Comparison of ENCODE assay signal across 8 mouse cellular contexts in the genomic region with DNA sequence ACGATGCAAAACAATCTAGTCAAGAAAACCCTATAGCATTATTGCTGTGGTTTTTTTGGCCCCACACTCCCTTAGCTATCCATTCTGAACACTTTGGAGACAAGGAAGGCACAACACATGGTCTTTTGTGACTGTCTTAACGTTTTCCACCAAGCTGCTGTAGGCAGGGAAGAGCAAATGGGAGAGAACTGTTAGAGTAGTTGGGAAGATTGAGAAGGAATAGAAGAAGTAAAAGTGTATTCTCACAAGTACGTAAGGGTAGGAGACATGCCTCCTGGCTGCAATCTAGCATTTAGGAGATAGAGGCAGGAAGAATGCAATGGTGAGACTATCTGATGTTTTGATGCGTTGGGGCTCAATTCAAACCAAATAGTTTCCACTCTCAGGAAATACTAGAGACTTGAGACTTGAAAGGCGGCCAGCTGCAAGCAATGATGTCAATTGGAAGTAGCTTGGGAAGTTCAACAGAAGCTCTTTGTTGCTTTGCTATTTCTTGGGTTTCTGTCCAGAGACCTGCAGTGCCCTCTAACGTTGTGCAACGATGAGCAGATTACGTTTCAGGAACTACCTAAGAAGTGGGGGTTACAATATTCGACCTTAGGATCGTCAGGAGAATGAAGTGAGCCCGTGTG. TPM values are rescaled to one million over a fixed set of nuclear protein-coding genes. Genes with fewer than 3 reads are reported as not detected.
DNase-seq lines count a peak whose midpoint lies in the region; ATAC-seq and TF ChIP-seq lines count a peak whose summit lies in the region.

No protein-coding gene starts in this region.

- ATAC-seq in liver, embryonic 13.5 days (ENCODE audit: low read depth): peak; percentile 9; the same call in 1 of the 2 replicates
- no peak for ATAC-seq in monocyte, adult 5-6 weeks (replicated peaks; ENCODE audit: insufficient number of reproducible peaks, low FRiP score, low TSS enrichment, poor library complexity, severe bottlenecking)

- TF ChIP-seq POLR2A in kidney, adult 2 months (IDR thresholded peaks at IDR 0.05; ENCODE audit: low read depth, low read length): no peak
- no peak for TF ChIP-seq POLR2A in olfactory bulb, adult 2 months (IDR thresholded peaks at IDR 0.05; ENCODE audit: insufficient read depth, low read depth, low read length)

- H3K4me1 ChIP-seq in kidney, adult 2 months (ENCODE audit: control insufficient read depth, insufficient read depth, low read length): peaks cover 13% of the 10 kb centered on the region
- peaks cover 26% of the 10 kb centered on the region for H3K4me1 ChIP-seq in liver, embryonic 13.5 days (replicated peaks)
- peaks cover 10% of the 10 kb centered on the region; the same call in 1 of the 2 replicates for H3K4me1 ChIP-seq in olfactory bulb, adult 2 months (ENCODE audit: control insufficient read depth, insufficient read depth, low read length)

- no peak overlapping the region for H3K4me2 ChIP-seq in liver, embryonic 13.5 days

- WGBS in kidney, adult 2 months: 21% methylated on average over 11 of the region's 11 CpGs
- 7% methylated on average over 11 of the region's 11 CpGs for WGBS in liver, embryonic 13.5 days (ENCODE audit: insufficient replicate concordance)
- WGBS in olfactory bulb, adult 2 months: 12% methylated on average over 11 of the region's 11 CpGs

- peak; percentile 65 for DNase-seq in kidney, adult 2 months
- DNase-seq in kidney, adult 9 months: no peak
- DNase-seq in embryo, embryonic 10.5 days (ENCODE audit: low spot score): peak; percentile 66
- DNase-seq in heart, postnatal 14 days: peak; percentile 38 to 62
- no peak for DNase-seq in liver, embryonic 13.5 days
- no peak for DNase-seq in urinary bladder, adult 18-20 months (ENCODE audit: low spot score in 2 of 2)

- peak overlapping the region; percentile 46; the same call in 1 of the 2 replicates for H3K27ac ChIP-seq in kidney, adult 2 months (ENCODE audit: insufficient read depth, low read depth, low read length)
- H3K27ac ChIP-seq in liver, embryonic 13.5 days: peak overlapping the region; percentile 47
- H3K27ac ChIP-seq in olfactory bulb, adult 2 months (ENCODE audit: insufficient read depth, low read depth, low read length): peak overlapping the region; percentile 54; the same call in 1 of the 2 replicates

- H3K4me3 ChIP-seq in kidney, adult 2 months (ENCODE audit: insufficient read depth, low read depth, low read length): no peak overlapping the region
- no peak overlapping the region for H3K4me3 ChIP-seq in liver, embryonic 13.5 days (replicated peaks)
- no peak overlapping the region for H3K4me3 ChIP-seq in olfactory bulb, adult 2 months (ENCODE audit: insufficient read depth, low read depth, low read length)

- H3K27me3 ChIP-seq in kidney, adult 2 months (replicated peaks; ENCODE audit: control insufficient read depth, insufficient read depth, low read length): no peaks in the 10 kb centered on the region
- H3K27me3 ChIP-seq in liver, embryonic 13.5 days: no peaks in the 10 kb centered on the region

- H3K9me3 ChIP-seq in liver, embryonic 13.5 days (replicated peaks): no peaks in the 10 kb centered on the region

- intact Hi-C loops in heart, postnatal 14 days (cut with DNase I): loop anchor here (2.0 kb wide), 1 partner anchor 51 kb away; no protein-coding TSS in a partner anchor

- H3K9ac ChIP-seq in liver, embryonic 13.5 days: no peak overlapping the region

- peaks cover 21% of the 10 kb centered on the region for H3K36me3 ChIP-seq in kidney, adult 2 months (ENCODE audit: control insufficient read depth, insufficient read depth, low read length)
- H3K36me3 ChIP-seq in liver, embryonic 13.5 days: peaks cover 42% of the 10 kb centered on the region

- no peak for TF ChIP-seq CTCF in kidney, adult 2 months (conservative IDR thresholded peaks at IDR 0.05; ENCODE audit: insufficient read depth, insufficient read length, low read depth, low read length)
- no peak for TF ChIP-seq CTCF in olfactory bulb, adult 2 months (IDR thresholded peaks at IDR 0.05; ENCODE audit: insufficient read depth, low read depth, low read length)

RNA-seq across cellular contexts. Expression of gene Hspa8, which starts 6.6 kb away (rescaled TPM):
- 3,384 and 3,621 TPM in 2 replicates for polyA plus RNA-seq in kidney, adult 2 months (2012; rRNA removed)
- 1,000 to 10,000 TPM; 1,048 to 1,357 TPM for total RNA-seq in heart, postnatal 14 days (2021)
- polyA plus RNA-seq in liver, embryonic 13.5 days (2015; fragmentation: Nextera tagmentation; extraction: Ambion mirVana): 1,780 and 2,224 TPM in 2 replicates
- polyA plus RNA-seq in olfactory bulb, adult 2 months (2012; ENCODE audit: insufficient read depth, insufficient read length, low replicate concordance, missing spikeins): 1,623 and 1,837 TPM in 2 replicates
- 2,780 to 3,802 TPM (median 3,103 TPM) in 3 replicates for total RNA-seq in monocyte, adult 5-6 weeks (2017)

Comparison
In these comparisons a context has a peak if more than half of its experiments do, and no peak if none do; other contexts are left out.
1. DNase-seq: peak in kidney, adult 2 months (single experiment), embryo, embryonic 10.5 days (single experiment) and heart, postnatal 14 days (2 of 2); none in kidney, adult 9 months (single experiment), liver, embryonic 13.5 days (single experiment) and urinary bladder, adult 18-20 months (0 of 2).
2. Peak in every context shown above with its lines, with median percentiles within 50 percentile points of each other: H3K27ac ChIP-seq.